Mouse (Mus musculus) midbrain, embryonic 13.5 days (tissue): ENCODE results near the gene E130208F15Rik. TPM values are rescaled to one million over a fixed set of nuclear protein-coding genes. Genes with fewer than 3 reads are reported as not detected.

ENCODE experiments used
- ATAC-seq: fragments of 200-750 bp; cut with Nextera tagmentation; 2 replicates; pipeline ENCODE4 v1.8.0; 2017; ENCODE audit warnings: mild to moderate bottlenecking, moderate TSS enrichment, moderate library complexity
- H3K27ac ChIP-seq: fragments of 300-500 bp; sonication (generic); 2 replicates; pipeline ENCODE4 v1.5.1; 2015; ENCODE audit warnings: inconsistent platforms, mild to moderate bottlenecking, moderate library complexity
- H3K27me3 ChIP-seq: fragments of 300-500 bp; sonication (generic); 2 replicates; pipeline ENCODE4 v1.6.1; 2015; ENCODE audit warnings: mild to moderate bottlenecking, inconsistent platforms
- H3K36me3 ChIP-seq: fragments of 300-500 bp; sonication (generic); 2 replicates; pipeline ENCODE4 v1.6.1; 2015; ENCODE audit warnings: mild to moderate bottlenecking, inconsistent platforms
- H3K4me1 ChIP-seq: fragments of 300-500 bp; sonication (generic); replicated peaks from 2 replicates; pipeline ENCODE4 v1.6.1; 2015; ENCODE audit warnings: inconsistent platforms
- H3K4me2 ChIP-seq: fragments of 300-500 bp; sonication (generic); replicated peaks from 2 replicates; pipeline ENCODE4 v1.6.1; 2015; ENCODE audit warnings: moderate library complexity, mild to moderate bottlenecking, inconsistent platforms
- H3K4me3 ChIP-seq: fragments of 300-500 bp; sonication (generic); replicated peaks from 2 replicates; pipeline ENCODE4 v1.5.1; 2015; ENCODE audit warnings: mild to moderate bottlenecking, inconsistent platforms
- H3K9ac ChIP-seq: fragments of 300-500 bp; sonication (generic); replicated peaks from 2 replicates; pipeline ENCODE4 v1.6.1; 2015; ENCODE audit warnings: mild to moderate bottlenecking, inconsistent platforms
- H3K9me3 ChIP-seq: fragments of 300-500 bp; sonication (generic); 2 replicates; pipeline ENCODE4 v1.6.1; 2016; ENCODE audit warnings: mild to moderate bottlenecking, inconsistent platforms
- WGBS: fragments of 180-500 bp; shearing (Covaris S2); methylation state at CpG from one replicate; pipeline ENCODE4 v1.1.7; 2015; 5-methylcytosine and 5-hydroxymethylcytosine counted together
- polyA plus RNA-seq: library from polyadenylated mRNA; unstranded; fragments of >200 nt; fragmentation: Nextera tagmentation; extraction: Ambion mirVana; gene quantifications from 2 replicates; pipeline ENCODE4 v1.2.1, GENCODE M21; 2015

The E130208F15Rik gene
- polyA plus RNA-seq, 1 experiment from 2014 or later, result not detected

DNA sequence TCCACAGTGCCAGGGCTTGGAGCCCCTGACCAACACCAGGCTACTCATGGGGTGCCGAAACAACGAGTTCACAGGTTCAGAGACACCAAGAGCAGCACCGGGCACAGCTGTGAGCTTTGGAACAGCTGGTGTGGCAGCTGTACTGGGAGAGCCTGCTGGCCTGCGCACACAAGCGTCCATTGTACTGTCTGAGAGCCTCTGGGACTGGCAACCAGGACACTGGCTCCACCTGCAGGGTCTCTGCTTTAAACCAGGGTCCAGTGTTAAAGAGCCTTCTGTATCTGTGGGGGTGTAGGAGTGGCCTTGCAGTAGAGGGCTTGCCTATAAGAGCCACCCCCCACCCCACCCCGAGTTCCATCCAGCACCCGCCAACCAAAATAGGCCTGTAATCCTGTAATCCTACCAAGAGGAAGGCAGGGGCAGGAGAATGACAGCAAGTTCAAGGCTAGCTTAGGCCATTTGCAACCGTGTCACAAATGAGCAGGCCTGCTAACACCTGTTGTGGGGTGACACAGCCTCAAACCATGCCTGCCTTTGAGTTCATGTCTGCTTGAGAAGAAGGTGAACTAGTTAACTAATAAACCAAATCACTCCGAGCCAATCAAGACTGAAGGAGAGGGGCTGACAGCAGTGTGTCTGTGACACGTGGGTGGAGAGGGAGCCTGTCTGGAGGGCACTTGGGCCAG, 31.7 kb upstream of the E130208F15Rik start:
- no peak overlapping the region for H3K4me3 ChIP-seq
- no peaks in the 10 kb centered on the region for H3K9me3 ChIP-seq
- 48% methylated on average over 10 of the region's 10 CpGs for WGBS
- H3K27ac ChIP-seq, result no peak overlapping the region
- 0 out of 2 replicates have a peak, but pooled peaks cover 4% of the 10 kb centered on the region for H3K27me3 ChIP-seq
- H3K36me3 ChIP-seq, result peaks cover 14% of the 10 kb centered on the region
- ATAC-seq, result 0 out of 2 replicates have a peak, but pooled peaks have one; percentile 3
- H3K4me1 ChIP-seq, result peaks cover 43% of the 10 kb centered on the region
- H3K4me2 ChIP-seq, result no peak overlapping the region
- H3K9ac ChIP-seq, result no peak overlapping the region; the same call in 1 of the 2 replicates

DNA sequence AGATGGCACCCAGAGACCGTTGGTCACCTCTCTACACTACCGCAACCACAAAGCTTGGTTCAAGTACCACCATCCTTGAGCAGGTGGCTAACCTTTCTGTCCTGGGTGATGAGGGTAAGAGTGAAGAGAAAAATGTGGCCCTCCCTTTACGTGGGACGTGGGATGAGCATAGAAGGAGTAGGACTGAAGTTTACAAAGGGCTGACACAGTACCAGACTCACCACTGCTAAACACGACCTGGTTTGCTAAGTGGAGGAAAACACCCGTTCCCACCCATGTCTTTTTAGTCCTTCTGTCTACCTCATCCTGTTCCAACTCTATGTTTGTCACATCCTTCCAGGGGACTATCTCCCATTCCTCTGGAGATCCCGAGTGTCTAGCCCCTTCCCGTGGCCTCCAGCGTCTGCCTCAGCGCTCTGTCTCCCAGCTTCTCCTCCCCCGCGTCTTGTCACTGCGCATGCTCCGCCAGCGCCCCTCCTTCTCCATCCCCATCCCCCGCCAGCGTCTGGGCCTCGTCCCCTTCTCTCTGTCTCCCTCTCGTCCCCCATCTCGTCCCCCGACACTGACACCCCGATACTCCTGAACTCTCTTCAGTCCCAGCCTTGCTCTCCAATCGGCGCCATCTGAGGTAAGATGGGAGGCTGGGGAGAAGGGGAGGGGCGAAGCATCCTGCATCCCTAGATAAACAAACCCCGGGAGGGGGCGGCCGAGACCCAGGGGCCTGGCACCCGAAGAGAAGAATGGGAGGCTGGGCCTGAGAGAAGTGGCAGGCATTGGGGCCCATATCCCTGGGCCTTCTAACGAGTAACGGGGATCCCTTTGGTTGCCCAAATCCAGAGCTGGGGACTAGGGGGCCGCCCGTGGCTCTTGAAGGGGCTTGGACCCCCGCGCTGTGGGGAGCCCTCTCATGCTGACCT, 30.1 kb upstream of the E130208F15Rik start, which contains the start of gene Clip3:
Gene Clip3, plus strand, starts transcription at position 514 of the 917 bp plus-strand sequence.
- peak within 1 kb of the TSS; percentile 96 for H3K4me2 ChIP-seq
- 6% methylated on average over 35 of the region's 35 CpGs for WGBS
- H3K4me3 ChIP-seq, result peak within 1 kb of the TSS; percentile 97
- ATAC-seq, result peak; percentile 89
- H3K9ac ChIP-seq, result peak within 1 kb of the TSS; percentile 99
- peaks cover 48% of the 10 kb centered on the region for H3K4me1 ChIP-seq
- H3K27ac ChIP-seq, result peak within 1 kb of the TSS; percentile 78
- H3K27me3 ChIP-seq, result 0 out of 2 replicates have a peak, but pooled peaks cover 4% of the 10 kb centered on the region
- peaks cover 30% of the 10 kb centered on the region for H3K36me3 ChIP-seq
- no peaks in the 10 kb centered on the region for H3K9me3 ChIP-seq

DNA sequence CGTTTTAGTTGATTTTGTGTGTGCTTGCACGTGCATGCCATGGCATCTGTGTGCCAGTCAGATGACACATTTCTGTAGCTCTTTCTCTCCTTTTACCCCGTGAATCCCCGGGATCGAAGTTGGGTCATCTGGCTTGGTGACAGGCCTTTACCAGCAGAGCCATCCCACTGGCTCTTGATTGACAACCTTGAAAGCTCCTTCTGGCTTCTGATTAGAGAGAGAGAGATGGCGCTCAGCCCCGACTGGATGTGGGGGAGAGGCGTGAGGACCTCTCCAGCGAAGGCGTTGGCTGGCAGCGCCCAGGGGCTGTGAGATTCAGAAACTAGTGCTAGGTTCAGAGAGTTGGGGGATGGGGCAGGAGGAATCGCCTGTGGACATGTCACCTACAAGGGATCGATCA, 27.7 kb upstream of the E130208F15Rik start:
- peak overlapping the region; percentile 19 for H3K4me2 ChIP-seq
- no peak for ATAC-seq
- H3K9me3 ChIP-seq, result no peaks in the 10 kb centered on the region
- H3K27me3 ChIP-seq, result 0 out of 2 replicates have a peak, but pooled peaks cover 3% of the 10 kb centered on the region
- WGBS, result 82% methylated on average over 13 of the region's 13 CpGs
- no peak overlapping the region for H3K27ac ChIP-seq
- peaks cover 54% of the 10 kb centered on the region for H3K36me3 ChIP-seq
- no peak overlapping the region for H3K4me3 ChIP-seq
- H3K4me1 ChIP-seq, result peaks cover 48% of the 10 kb centered on the region
- peak overlapping the region; percentile 32; the same call in 1 of the 2 replicates for H3K9ac ChIP-seq

DNA sequence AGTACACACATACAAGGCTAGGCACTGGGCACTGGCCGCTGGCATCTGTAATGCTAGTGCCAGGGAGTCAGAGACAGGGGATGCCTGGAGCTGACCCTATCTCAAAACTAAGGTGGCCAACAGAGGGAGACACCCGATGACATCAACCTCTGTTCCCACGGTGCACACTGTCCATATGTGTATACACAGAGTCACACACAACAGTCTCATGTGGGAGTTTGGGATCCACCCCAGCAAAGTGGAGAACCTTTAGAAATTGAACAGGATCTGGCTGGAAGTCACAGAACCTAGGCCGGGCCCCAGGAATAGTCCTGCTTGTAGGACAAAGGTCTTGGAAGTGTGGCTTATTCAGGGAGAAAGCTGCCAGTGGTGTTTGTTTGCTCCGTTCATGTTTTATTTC, 27.2 kb upstream of the E130208F15Rik start:
- 86% methylated on average over 5 of the region's 5 CpGs for WGBS
- H3K36me3 ChIP-seq, result peaks cover 59% of the 10 kb centered on the region

DNA sequence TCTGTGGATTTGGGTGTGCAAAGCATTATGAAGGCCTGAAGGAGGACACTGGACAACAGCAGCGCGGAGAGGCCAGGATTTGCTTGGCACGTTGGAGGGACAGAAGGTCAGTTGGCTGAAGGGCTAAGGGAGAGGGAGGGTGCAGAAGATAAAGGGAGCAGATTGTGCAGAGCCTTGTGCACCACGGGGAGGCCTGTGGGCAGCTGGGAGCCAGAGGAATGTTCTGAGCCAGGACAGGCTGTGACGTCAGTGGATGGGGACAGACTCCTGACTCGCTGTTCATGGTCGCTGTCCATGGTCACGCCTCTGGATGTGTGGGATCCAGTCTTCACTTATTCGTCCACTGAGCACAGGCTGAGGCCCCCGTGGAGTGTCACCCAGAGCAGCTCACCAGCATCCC, 26.4 kb upstream of the E130208F15Rik start:
- WGBS, result 72% methylated on average over 10 of the region's 10 CpGs
- no peaks in the 10 kb centered on the region for H3K27me3 ChIP-seq
- peak overlapping the region; percentile 25; the same call in 1 of the 2 replicates for H3K9ac ChIP-seq
- H3K4me3 ChIP-seq, result no peak overlapping the region
- H3K4me2 ChIP-seq, result no peak overlapping the region
- H3K9me3 ChIP-seq, result no peaks in the 10 kb centered on the region
- no peak for ATAC-seq
- no peak overlapping the region for H3K27ac ChIP-seq
- peaks cover 67% of the 10 kb centered on the region for H3K36me3 ChIP-seq
- H3K4me1 ChIP-seq, result peaks cover 39% of the 10 kb centered on the region

More for the DNA sequence above, 27.2 kb upstream of the E130208F15Rik start:
- H3K4me3 ChIP-seq, result no peak overlapping the region
- no peaks in the 10 kb centered on the region for H3K27me3 ChIP-seq
- no peaks in the 10 kb centered on the region for H3K9me3 ChIP-seq
- H3K4me1 ChIP-seq, result peaks cover 47% of the 10 kb centered on the region
- H3K9ac ChIP-seq, result peak overlapping the region; percentile 32; the same call in 1 of the 2 replicates
- peak overlapping the region; percentile 19; the same call in 1 of the 2 replicates for H3K4me2 ChIP-seq
- H3K27ac ChIP-seq, result no peak overlapping the region
- no peak for ATAC-seq

DNA sequence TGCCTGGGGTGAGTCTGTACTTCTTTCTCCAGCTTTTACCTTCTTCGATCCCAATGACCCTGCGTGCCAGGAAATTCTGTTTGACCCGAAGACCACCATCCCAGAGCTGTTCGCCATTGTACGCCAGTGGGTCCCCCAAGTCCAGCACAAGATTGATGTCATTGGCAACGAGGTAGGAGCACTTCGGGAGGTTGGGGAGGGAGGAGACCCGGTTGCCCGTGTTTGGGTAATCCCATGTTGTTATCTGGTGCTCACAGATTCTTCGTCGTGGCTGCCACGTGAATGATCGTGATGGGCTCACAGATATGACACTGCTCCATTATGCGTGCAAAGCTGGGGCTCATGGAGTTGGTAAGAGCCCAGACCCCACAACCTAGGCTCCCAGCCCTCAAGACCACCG, 24.7 kb upstream of the E130208F15Rik start:
- H3K4me2 ChIP-seq, result no peak overlapping the region
- no peaks in the 10 kb centered on the region for H3K27me3 ChIP-seq
- no peak for ATAC-seq
- H3K27ac ChIP-seq, result no peak overlapping the region
- H3K4me3 ChIP-seq, result no peak overlapping the region
- H3K4me1 ChIP-seq, result peaks cover 32% of the 10 kb centered on the region
- no peak overlapping the region for H3K9ac ChIP-seq
- no peaks in the 10 kb centered on the region for H3K9me3 ChIP-seq
- 94% methylated on average over 15 of the region's 15 CpGs for WGBS
- H3K36me3 ChIP-seq, result peaks cover 82% of the 10 kb centered on the region

DNA sequence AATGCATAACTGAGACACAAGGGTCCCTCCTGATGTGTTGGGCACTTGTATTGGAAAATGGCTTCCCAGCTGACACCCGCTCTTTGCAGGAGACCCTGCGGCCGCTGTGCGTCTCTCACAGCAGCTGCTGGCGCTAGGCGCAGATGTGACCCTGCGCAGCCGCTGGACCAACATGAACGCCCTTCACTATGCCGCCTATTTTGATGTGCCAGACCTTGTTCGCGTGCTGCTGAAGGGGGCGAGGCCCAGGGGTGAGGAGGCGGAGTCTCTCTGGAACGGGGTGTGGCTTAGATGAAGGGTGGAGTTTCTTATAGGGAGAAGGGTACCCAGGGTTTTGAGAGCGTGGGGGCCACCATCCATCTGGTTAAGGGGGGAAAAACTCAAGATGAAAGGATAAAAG, 24.3 kb upstream of the E130208F15Rik start:
- H3K27me3 ChIP-seq, result no peaks in the 10 kb centered on the region
- H3K4me1 ChIP-seq, result peaks cover 29% of the 10 kb centered on the region
- H3K36me3 ChIP-seq, result peaks cover 86% of the 10 kb centered on the region
- WGBS, result 86% methylated on average over 16 of the region's 16 CpGs
- H3K4me2 ChIP-seq, result no peak overlapping the region
- no peak overlapping the region for H3K27ac ChIP-seq
- H3K9ac ChIP-seq, result no peak overlapping the region
- no peak overlapping the region for H3K4me3 ChIP-seq
- ATAC-seq, result no peak
- no peaks in the 10 kb centered on the region for H3K9me3 ChIP-seq

DNA sequence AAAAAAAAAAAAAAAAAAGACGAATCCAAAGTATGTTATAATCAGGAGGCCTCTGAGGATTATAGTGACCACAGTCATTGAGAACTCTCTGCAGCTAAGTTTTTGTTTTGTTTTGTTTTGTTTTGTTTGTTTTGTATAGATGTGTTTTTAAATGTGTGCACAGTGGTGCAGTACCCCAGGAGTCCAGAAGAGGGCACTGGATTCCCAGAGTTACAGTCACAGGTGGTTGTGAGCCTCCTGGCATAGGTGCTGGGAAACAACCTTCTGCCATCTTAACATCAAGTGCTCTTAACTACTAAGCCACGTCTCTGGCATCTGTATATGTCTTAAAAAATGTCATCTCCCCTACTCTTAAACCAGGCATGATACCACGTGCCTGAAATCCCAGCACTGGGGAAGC, 20.6 kb upstream of the E130208F15Rik start:
- no peaks in the 10 kb centered on the region for H3K27me3 ChIP-seq
- peaks cover 91% of the 10 kb centered on the region for H3K36me3 ChIP-seq
- no peak overlapping the region for H3K9ac ChIP-seq
- no peaks in the 10 kb centered on the region for H3K9me3 ChIP-seq
- no peak overlapping the region for H3K4me3 ChIP-seq
- no peak overlapping the region for H3K4me2 ChIP-seq
- H3K4me1 ChIP-seq, result no peaks in the 10 kb centered on the region
- ATAC-seq, result no peak
- 49% methylated on average over 3 of the region's 3 CpGs for WGBS
- no peak overlapping the region for H3K27ac ChIP-seq

DNA sequence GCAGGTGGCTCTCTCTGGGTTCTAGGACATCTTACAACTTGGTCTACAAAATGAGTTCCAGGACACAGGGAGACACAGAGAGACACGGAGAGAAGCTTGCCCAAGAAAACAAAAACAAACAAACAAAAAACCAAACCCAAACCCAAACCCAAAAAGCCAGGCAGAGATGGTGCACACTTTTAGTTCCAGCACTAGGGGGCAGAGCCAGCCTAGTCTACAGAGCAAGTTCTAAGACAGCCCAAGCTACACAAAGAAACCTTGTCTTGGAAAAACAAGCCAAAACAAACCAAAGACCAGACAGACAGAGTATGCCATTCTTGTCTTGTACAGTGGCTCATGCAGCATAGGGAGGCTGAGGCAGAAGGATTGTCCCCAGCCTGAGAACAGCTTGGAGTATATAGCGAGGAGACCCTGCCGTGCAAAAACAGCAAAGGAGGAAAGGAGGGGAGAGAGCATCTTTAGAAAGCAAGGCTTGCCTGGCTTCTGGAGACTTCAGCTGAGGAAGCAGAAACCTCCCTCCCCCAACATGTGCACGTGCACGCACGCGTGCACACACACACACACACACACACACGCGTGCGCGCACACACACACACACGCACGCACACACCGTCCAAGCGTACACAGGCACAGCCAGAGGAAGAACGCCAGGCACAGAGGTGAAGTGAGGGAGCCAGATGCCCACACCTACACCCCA, 15.3 kb upstream of the E130208F15Rik start:
- Histone ChIP-seq H3K36me3 (peaks cover 57% of the 10 kb centered on the region), H3K9me3 (no peaks in the 10 kb centered on the region), H3K4me1 (peaks cover 24% of the 10 kb centered on the region), H3K9ac (no peak overlapping the region), H3K4me3 (no peak overlapping the region), H3K27ac (no peak overlapping the region), H3K27me3 (no peaks in the 10 kb centered on the region), H3K4me2 (no peak overlapping the region)
- WGBS, result 94% methylated on average over 16 of the region's 16 CpGs
- no peak for ATAC-seq

DNA sequence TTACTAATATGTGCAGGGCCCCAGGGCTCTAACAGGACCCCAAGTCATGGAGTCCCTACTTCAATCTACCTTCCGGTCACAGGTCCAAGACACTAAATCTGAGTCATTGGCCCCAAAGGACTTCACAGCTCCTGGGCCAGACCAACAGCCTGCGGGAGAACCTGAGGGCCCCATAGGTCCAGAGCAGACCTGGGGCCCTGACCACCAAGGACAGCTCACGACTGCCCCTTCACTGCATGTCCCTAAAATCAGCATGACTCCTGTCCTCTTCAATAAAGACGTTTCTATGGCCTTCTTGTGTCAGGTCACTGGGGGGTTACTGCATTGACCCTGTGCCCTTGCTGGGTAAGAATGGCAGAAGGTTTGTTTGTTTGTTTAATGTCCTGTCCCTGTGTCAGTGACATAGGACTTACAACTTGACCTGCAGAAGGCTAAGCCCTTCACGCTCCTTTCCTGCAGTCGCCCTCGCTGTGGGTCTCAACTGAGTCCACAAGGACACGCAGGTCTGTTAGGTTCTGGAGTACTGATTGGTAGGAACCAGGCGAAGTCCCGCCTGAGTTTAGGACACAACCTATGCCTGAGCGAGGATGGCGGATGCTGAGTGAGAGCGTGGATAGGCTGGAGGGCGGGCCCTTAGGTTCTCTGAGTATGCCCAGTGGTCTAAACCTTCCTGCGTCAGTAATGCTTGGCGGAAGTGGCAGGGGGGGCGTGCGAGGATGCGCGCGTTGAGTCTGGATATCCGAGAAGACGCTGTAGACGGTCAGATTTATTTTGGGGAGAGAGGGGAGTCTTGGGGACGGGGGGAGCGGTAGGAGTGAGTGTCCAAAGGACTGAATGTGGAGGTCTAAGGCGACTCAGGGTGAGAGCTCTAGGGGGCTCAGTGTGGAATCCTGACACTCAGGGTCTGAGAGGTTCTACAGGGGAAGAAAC, 13.2 kb upstream of the E130208F15Rik start, which contains the start of gene Alkbh6:
Gene Alkbh6, plus strand, starts transcription at position 642 of the 930 bp plus-strand sequence.
- H3K36me3 ChIP-seq, result peaks cover 52% of the 10 kb centered on the region
- peak within 1 kb of the TSS; percentile 76 for H3K4me2 ChIP-seq
- 4% methylated on average over 27 of the region's 27 CpGs for WGBS
- ATAC-seq, result peak; percentile 100
- no peaks in the 10 kb centered on the region for H3K9me3 ChIP-seq
- H3K27ac ChIP-seq, result peak within 1 kb of the TSS; percentile 81
- H3K4me3 ChIP-seq, result peak within 1 kb of the TSS; percentile 77
- H3K27me3 ChIP-seq, result no peaks in the 10 kb centered on the region
- H3K9ac ChIP-seq, result peak within 1 kb of the TSS; percentile 82
- H3K4me1 ChIP-seq, result peaks cover 24% of the 10 kb centered on the region
